Mouse (Mus musculus): Measurements from ENCODE around the gene Sftpd.

The Sftpd gene

DNA sequence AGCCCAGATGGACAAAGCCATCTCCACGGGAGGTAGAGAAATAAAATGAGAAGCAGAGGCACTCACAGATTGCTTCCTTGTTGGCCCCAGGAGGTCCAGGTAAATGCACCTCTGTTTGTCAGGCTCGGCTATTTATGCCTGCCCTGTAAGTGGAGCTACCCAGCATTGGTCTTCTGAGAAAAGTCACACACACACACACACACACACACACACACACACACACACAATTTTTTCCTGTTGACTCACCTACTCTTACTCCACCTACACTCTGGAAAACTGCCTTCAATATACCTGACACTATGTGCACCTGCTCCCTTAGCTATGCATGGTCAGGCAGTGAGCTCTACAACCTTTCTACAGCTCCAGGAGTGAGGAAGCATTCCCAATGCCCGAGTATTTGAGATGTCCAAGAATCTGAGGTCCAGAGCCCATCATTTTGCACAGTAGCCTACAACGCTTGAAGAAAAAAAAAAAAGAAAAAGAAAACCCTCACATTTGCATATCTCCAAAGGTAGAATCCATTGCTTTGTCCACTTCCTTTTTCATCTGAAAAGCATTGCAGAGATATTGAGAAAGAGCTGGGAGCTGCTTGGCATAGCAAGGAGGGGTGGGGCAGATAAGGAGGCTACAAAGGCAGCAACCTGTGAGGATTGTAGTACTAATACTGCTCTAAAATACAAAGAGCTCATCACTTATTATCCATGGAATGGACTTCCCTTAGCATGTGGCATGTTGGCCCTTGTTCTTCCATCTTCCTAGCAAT, at the start of gene Sftpd:
Gene Sftpd, minus strand, starts transcription at position 91 of the 763 bp plus-strand sequence.
- DNase-seq (ENCODE audit: extremely low spot score, low spot score), result no peak

DNA sequence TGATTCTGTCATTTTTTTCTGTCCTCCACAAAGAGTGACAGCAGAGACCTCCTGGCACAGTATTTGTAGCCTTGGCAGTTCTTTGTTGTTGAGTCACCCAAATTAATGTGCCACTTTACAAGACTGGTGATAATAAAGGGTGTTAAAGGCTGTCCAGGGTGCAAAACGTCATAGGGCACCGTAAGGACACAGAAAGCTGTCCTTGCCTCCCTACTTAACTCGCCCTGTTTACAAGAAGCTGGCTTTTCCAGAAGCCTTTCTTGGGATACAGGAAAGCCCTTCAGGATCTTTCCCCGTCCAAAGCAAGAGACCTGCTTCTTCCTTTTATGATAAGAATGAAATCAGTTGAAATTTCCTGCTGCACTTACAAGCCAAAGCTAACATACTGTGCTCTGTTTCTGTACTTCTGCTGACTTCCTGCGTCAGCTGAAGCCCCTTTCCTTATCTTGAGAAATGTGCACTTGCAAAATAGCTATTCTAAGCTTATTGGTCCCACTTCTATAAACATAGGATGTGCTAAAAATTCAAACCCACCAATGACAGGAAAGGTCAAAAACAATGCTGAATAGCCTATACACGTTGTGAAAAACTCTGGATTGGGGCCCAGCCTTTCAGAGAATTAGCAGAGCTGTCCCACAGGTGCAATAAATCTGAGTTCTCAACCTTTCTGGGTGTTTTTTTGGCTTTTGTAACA, 13.2 kb upstream of the Sftpd start:
- no peak for DNase-seq (ENCODE audit: extremely low spot score, low spot score)

DNA sequence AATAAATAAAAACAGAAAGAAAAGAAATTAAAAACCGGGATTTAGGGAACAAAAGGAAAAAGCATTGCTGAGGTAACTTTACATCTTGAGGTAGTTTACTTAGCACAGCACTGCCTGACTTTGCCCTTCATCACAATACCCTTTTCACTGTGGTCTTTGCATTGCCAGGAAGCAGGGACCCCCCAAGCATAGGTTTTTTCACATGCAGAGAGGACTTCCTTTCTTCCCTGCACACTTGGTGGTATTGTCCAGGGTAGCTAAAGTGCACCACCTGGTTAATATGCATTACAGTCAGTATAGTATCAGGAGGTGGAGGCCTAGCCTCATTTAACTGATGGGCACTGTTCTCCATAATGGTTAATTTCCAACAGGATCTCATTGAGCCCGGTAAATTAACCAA, 4.5 kb upstream of the Sftpd start:
- no peak for DNase-seq (ENCODE audit: extremely low spot score, low spot score)

DNA sequence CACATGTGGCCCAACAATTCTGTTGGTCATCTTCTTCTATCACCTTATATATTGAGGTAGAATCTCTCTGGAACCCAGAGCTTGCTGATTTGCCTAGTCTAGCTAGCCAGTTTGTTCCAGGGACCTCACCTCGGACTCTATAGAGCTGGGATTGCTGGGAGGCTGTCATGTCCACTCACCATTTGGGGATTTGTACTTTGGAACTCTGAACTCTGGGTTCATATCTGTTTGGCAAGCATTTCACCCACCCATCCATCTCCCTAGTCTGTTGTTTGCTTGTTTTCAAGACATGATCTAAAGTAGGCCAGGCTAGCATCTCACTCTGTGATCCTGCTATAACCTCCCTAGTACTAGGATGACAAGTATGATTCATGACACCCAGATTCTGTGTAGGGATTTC, 10.1 kb downstream of the Sftpd start:
- DNase-seq (ENCODE audit: extremely low spot score, low spot score), result no peak

DNA sequence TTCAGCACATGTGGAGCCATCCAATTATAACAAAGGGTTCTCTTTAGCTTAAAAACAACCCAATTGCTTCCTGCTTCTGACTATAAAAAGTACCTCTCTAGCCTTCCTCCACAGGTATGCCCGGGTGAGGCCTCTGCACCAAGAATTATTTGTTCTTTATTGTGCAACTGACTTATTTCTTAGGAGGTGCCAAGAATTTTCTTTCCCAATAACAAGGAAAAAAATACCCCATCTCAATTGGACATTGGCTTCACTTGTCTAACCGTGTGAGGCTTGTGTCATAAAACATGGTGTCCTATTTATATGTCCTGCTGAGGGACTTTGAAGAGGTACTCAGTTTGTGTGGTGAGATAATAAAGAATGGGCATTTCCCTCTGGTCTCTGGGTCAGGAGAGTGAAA, 14.4 kb downstream of the Sftpd start:
- DNase-seq (ENCODE audit: extremely low spot score, low spot score), result no peak

DNA sequence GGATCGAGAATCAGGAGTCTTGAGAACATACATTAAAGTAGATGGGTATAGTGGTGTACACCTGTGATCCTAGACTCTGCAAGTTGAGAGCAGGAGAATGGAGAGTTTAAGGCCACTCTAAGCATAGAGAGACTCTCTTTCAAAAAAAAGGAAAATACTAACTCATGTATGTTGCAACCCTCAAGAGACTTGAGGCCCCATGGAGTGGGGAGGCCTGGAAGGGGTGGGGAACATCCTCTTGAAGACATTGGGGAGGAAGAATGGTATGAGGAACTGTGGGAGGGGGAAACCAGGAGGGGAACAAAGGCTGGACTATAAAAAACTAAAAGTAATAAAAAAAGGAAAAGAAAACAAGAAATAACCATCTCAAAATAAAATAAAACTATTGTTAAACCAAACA, 16.4 kb downstream of the Sftpd start:
- no peak for DNase-seq (ENCODE audit: extremely low spot score, low spot score)

DNA sequence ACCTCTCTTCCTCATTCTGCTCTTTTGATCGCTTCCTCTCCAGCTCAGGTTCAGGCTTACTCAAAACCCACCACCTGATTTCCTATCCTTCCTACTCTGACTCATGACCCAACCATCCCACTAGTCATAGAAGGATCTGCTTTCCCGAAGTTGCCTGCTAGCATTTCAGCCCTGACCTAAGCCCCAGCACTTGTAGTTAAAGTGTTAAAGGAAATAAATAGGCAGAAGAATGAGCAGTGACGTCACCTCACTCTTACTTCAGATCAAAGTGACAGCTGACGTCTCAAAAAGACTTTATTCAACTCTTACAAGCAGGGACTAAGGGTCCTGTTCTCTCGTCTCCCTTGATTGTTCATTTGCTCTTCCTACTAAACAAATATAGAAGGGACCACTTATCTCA, 17.7 kb downstream of the Sftpd start:
- DNase-seq (ENCODE audit: extremely low spot score, low spot score), result no peak

GRCm38 (mm10) chr14:41162663-41163062, 22.3 kb downstream of the Sftpd start:
- peak; percentile 21 for DNase-seq (ENCODE audit: extremely low spot score, low spot score)

DNA sequence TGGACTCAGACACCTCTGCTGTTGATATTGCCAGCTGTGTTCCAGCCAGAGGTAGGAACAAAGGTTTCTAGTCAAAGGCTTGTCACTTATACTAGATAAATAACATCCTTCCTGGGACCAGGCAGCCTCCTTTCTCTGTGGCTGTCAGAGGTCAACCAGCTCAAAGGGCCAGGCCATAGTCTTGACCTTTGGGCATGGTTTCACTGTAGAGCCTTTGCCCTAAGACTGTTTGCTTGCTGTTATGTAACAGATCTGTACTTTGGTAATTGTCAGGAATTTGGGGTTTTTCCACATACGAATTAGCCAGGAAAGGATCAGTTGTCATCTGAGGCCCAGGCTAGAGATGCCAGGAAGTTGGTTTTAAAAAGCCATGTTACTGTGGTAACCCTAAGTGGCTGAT, 24.2 kb downstream of the Sftpd start:
- no peak for DNase-seq (ENCODE audit: extremely low spot score, low spot score)

DNA sequence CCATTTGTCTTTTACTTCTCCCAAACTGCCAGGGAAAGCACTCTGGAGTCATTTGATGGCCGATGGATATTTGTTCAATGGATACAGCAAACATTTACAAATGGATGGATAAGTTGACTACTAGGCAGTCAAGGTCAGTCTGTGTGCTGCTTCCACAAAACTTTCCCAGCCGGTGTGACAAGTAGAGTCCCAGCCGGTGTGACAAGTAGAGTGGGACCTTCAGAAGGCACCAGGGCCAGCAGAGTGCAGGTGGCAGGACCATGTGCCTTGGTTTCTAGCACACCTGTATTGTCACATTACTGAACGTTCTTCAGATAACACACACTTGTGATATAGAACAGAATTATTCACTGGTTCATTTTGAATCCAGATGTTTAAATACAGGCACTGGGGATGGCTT, 24.9 kb downstream of the Sftpd start:
- no peak for DNase-seq (ENCODE audit: extremely low spot score, low spot score)

- no peak for DNase-seq (ENCODE audit: extremely low spot score, low spot score)
These were observed 33.6 kb downstream of the Sftpd start, which contains the start of gene Mbl1 for GRCm38 (mm10) chr14:41151220-41151898. Gene Mbl1 (plus strand): TSS chr14:41151458.

GRCm38 (mm10) chr14:41147356-41147755, 37.6 kb downstream of the Sftpd start:
- no peak for DNase-seq (ENCODE audit: extremely low spot score, low spot score)

- DNase-seq (ENCODE audit: extremely low spot score, low spot score), result no peak
These were observed 38.0 kb downstream of the Sftpd start for GRCm38 (mm10) chr14:41146922-41147321.

GRCm38 (mm10) chr14:41146035-41146434, 38.9 kb downstream of the Sftpd start:
- no peak for DNase-seq (ENCODE audit: extremely low spot score, low spot score)

DNA sequence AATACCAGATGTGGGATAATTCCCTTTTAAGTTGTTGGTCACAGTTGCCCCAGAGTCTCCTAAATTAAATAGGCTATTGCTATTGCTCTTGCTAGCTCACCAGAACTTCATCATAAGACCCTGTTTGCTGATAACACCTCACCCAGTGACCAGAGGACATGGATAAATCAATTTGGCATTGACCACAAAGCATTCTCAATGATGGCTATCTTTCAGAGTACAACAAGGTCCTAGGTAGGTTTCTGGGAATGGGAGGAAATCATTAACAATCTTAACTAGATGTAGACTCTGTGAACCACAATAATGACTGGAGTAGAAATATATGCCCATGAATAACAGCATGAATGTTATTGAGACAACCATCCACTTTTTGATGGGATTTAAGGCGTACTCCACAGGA, 44.3 kb downstream of the Sftpd start:
- no peak for DNase-seq (ENCODE audit: extremely low spot score, low spot score)

GRCm38 (mm10) chr14:41137006-41137405, 47.9 kb downstream of the Sftpd start:
- no peak for DNase-seq (ENCODE audit: extremely low spot score, low spot score)

DNA sequence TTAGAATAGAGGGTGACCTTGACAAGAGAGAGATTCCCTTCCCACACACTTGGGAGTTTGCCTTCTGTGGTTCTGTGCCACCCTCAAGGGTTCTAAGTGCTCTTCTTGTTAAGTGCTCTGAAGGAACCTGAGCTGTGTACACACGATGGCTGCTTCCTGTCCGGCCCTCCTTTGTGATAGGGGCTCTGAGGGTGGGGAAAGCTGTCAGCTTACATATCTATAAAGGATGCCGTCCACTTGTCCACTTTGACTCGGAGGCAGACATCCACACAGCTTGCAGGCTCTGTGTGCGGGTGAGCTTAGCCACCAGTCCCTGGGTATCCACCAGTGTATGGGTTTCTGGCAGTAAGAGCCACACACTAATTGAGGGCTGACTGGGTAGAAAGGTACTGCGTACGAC, 53.4 kb downstream of the Sftpd start, which contains the start of gene Sftpa1:
Gene Sftpa1, plus strand, starts transcription at position 243 of the 400 bp plus-strand sequence.
- no peak for DNase-seq (ENCODE audit: extremely low spot score, low spot score)

DNA sequence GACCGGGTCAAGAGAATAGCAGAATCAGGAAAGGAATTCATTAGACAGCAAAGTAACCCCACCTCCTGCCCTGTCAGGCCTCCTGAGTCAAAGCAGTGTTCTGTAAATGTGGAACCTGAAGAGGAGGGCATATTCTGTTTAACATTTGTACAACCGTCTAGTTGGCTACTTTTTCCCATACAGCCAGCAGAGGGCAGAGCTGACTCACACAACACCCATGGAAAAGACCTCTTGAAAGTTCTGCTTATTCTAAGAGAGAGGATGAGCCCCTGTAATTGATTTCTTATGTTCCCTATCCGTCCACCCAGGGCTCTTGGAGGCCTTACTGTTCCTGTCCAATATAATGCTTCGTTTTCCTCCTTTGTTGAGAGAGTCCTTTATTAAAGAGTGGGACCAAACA, 57.0 kb downstream of the Sftpd start:
- peak; percentile 20 for DNase-seq (ENCODE audit: extremely low spot score, low spot score)

DNA sequence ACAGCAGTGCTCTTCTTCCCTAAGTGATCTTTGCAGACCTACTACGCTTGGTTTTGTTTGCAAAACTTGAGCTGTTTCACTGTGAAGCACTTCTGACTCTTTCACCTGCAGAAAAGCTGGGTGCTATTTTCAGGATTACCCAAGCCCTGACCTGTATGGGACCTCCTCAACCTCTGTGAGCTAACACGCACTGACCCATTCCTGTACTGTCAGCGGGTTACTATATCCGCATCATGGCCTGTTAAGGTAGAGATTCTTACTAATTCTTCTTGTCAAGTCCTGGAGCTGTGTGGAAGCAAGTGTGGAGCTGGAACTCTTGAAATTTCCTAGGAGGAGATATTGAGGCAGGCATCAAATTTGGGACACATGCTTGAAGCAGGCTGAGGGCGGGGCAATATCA, 60.3 kb downstream of the Sftpd start:
- no peak for DNase-seq (ENCODE audit: extremely low spot score, low spot score)
